Mouse (Mus musculus) mesoderm, embryonic 11.5 days (tissue): ENCODE results near the gene Zfand6.

Experiments
- DNase-seq: peaks from one replicate; pipeline ENCODE4 v3.0.0-alpha.2; 2012; ENCODE audit warnings: low read depth, low spot score

The Zfand6 gene

DNA sequence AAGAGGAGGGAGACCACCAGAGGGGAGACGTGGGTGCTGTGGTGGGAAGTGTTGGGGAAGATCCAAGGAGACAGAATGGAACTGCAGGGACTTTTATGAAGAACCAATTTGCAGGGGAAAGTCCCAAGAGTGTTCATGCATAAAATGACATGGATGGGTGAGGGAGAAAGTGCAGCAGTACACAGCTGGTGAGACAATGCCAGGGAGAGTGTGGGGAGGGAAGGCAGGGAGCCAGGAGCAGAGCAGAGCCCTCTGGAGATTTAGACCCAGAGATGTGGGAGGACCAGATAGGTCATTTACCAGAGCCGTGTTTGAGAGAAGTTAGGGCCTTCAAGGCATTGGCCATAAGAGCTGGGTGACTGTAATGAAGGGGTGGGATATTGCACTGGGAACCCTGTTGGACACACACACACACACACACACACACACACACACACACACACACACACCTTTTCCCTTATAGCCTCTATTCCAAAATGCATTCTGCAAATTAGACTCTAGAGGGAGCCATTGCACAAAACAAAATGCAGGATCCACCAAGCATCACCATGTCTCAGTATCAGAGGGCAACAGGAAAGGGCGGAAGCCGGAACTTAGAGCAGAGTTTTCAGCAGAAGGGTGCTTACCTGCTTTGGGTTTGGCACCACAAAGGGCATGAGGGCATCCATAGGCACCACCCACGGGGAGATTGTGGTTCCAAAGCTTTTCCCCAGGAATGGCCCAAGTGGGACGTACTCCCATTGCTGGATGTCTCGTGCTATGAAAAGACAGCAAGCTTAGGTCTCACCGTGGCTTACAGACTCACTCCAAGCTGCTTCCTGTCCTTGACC lies 95.5 kb downstream of the Zfand6 start:
- DNase-seq, result peak; percentile 73

DNA sequence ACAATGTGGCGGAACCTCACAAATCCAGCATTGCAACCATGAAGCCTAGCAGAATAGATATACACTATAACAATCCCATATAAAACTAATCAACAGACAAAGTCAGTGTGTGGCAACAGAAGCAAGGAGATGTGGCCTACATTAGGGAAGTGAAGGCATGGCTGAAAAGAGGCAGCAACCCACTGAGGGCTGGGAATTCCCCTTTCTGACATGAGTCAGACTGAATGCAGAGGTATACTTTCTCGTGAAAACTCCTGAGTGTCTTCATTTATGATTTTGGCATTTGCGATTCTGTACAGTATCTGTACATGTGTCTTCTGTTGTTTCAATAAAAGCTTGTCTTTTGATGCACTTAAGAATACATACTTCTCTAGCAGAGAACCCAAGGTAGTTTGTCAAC lies 98.4 kb downstream of the Zfand6 start:
- DNase-seq, result no peak

GRCm38 (mm10) chr7:84590622-84591021 lies 99.1 kb downstream of the Zfand6 start:
- DNase-seq, result no peak

DNA sequence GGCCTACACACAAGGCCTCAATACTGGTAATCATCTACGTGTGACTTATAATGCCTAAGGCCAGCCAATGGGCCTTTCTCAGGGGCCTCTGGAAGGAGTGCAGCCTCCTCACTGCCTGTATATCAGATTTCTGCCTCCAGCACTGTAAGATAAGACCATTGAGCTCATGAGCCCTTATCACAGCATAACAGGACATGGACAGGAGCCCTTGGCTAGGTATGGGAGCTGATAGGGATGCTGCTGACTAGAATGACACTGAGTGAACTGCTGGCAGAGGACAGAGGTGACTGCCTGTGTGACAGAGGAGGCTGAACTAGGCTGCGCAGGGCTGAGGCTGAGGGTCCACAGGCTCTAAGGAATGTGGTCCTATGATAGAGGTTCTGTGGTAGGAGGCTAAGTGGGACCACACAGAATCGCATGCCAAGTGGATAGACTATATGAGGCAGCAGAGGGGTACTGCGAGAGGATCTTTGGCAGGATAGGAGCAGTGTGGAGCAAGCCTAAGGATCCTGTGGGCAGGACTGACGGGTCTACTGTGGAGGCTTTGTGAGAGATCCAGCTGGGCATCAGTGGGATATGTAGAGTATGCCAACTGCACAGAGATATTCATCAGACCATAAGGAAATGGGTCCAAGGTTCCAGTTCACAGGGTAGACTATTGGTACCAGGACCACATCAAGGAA lies 102.5 kb downstream of the Zfand6 start:
- no peak for DNase-seq

DNA sequence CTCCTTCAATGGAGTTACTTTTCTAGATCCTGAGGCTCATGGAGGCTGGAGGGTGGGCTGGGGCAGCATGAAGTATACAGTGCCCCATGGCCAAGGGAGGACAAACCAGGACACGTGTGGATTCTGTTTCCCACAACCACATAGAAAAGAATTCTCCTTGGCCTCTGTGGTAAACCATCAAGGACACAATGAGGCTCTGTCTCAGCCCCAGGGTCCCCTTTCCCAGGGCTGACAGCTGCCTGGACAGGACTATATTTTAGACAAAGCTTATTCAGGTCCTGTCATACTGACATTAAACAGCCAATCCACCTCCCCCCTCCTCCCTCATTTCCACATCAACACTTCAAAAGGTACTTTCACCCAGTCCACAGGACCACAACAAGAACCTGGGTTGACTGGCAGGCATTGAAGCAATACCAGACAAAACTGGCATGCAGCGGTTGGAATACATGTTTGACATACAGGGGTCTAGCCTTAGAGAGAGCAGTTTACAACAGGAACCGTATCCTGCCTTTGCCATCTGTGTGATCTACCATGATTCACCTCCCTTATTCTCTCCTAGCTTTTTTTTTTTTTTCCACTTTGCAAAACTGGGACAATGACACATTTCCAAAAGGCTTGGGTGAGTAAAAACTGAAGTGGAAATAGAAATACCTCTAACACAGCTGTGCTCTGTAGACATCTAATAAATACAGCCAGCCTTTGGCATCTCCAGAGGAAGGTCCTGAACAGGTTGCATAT lies 103.2 kb downstream of the Zfand6 start:
- no peak for DNase-seq

DNA sequence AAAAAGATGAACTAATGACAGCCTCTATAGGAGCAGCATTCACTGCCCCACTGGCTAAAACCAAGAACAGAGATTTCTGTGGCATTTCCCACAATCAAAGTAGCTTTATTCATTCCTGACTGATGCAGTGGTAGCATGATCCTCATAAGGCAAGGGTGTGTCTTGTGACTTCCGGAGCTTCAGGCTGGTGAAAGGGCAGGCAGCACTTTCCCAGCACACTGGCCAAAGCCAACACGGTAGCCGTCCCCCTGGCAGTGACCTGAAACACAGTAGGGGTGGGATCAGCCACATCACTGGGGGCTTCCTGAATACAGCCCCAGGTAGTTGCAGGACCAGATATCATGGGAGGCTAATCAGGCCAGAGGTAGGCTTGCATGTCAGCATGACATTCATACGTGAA lies 104.7 kb downstream of the Zfand6 start:
- DNase-seq, result no peak

- no peak for DNase-seq
Measured at GRCm38 (mm10) chr7:84579769-84580168, 110.0 kb downstream of the Zfand6 start.

GRCm38 (mm10) chr7:84578841-84579240 lies 110.9 kb downstream of the Zfand6 start:
- no peak for DNase-seq

GRCm38 (mm10) chr7:84577034-84577433 lies 112.7 kb downstream of the Zfand6 start:
- no peak for DNase-seq

- DNase-seq, result no peak
Measured at GRCm38 (mm10) chr7:84566200-84566599, 123.6 kb downstream of the Zfand6 start.

GRCm38 (mm10) chr7:84564236-84564635 lies 125.5 kb downstream of the Zfand6 start:
- DNase-seq, result no peak
